Mouse (Mus musculus) thymus, postnatal 25 days (tissue): Measurements from ENCODE around the gene Srebf1.

Experiments used
- DNase-seq: peaks from one replicate; pipeline ENCODE4 v3.0.0; 2022

Gene Srebf1

GRCm38 (mm10) chr11:60202710-60203638 is 19.4 kb downstream of the Srebf1 start:
- DNase-seq = no peak

GRCm38 (mm10) chr11:60200384-60200783 is 22.0 kb downstream of the Srebf1 start:
- no peak for DNase-seq

DNA sequence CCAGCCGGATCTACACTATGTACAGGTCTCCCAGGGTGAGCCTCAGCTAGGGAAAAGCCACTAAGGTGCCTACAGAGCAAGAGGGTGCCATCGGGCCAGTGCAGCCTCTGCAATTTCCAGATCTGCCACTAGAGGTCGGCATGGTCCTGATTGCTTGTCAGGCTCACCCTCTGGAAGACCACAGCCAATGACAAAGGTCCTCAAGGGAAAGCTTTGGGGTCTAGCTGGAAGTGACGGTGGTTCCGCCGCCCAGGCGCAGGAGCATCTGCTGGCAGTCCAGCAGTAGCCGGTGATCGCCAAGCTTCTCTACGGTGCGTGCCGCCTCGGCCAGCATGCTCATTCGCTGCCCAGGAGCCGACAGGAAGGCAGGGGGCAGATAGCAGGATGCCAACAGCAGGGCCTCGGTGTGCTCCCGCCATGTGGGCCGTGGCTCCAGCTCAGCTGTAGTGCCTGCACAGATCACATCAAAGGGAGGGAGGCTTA is 22.6 kb downstream of the Srebf1 start:
- peak; percentile 95 for DNase-seq

- DNase-seq = no peak
Measured at GRCm38 (mm10) chr11:60198651-60199050, 23.7 kb downstream of the Srebf1 start.

DNA sequence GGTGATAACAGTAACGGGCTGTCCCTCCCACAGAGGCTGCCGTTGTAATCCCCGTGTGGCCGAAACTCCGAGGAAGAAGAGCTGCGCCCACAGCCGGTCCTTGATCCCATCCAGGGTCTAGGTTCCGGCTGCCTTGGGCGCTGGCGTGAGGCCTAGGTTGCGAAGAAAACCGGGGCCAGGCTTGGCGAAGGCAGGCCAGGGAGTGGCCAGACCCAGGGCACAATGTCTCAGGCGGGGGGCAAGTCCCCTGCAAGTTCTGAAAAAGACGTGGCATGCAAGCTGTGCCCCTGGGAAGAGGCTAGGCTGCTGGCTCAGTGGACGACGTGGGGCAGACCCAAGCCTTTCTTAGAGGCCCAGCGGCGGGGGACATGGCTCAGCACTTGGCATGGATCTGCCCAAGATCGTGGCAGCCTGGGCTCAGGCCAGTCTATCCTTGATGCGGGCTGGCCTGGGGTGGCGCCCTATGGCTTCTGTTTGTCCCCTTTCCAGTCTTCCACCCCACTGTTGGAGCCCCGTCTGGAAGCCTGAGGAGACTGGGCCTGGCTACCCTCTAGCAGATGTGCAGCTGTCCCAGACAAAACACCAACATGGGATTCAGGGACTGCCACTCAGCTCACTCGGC is 24.3 kb downstream of the Srebf1 start:
- DNase-seq = no peak

DNA sequence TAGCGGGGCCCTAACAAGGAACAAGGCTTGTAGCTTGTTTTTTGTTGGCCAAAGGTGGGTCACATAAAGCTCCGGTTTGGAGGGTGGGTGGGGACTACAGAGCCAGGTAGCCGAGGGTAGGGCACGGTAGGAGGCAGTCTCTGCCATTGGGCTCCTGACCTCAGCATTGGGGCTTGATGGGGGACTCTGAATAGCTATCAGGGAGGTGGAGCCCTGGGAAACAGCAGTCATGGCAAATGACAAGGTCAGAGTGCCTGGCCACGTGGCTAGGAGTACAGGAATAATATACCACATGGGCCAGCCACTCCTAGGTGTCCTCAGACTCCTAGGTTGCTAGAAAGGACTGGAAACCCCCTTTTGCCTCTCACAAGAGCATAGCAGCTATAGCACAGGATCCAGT is 26.0 kb downstream of the Srebf1 start:
- no peak for DNase-seq

- DNase-seq = no peak
Measured at GRCm38 (mm10) chr11:60195108-60195507, 27.3 kb downstream of the Srebf1 start.

GRCm38 (mm10) chr11:60193556-60193955 is 28.8 kb downstream of the Srebf1 start:
- DNase-seq = peak; percentile 8

- peak; percentile 2 for DNase-seq
Measured at GRCm38 (mm10) chr11:60192534-60192933, 29.8 kb downstream of the Srebf1 start.

GRCm38 (mm10) chr11:60190055-60190641 is 32.2 kb downstream of the Srebf1 start:
- peak; percentile 1 for DNase-seq

DNA sequence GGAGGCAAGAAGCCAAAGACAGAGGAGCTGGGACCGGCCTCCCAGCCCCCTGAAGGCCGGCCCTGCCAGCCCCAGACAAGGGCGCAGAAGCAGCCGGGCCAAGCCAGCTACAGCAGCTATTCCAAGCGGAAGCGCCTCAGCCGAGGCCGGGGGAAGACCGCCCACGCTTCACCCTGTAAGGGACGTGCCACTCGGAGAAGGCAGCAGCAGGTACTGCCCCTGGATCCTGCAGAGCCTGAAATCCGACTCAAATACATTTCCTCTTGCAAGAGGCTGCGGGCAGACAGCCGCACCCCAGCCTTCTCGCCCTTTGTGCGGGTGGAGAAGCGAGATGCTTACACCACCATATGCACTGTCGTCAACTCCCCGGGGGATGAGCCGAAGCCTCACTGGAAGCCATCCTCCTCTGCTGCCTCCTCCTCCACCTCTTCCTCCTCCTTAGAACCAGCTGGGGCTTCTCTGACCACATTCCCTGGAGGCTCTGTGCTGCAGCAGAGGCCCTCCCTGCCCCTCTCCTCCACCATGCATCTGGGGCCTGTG is 32.8 kb downstream of the Srebf1 start:
- DNase-seq = peak; percentile 6

- peak; percentile 42 for DNase-seq
Measured at GRCm38 (mm10) chr11:60188275-60188853, 34.0 kb downstream of the Srebf1 start.

- no peak for DNase-seq
Measured at GRCm38 (mm10) chr11:60187070-60187469, 35.3 kb downstream of the Srebf1 start.

- peak; percentile 47 for DNase-seq
Measured at GRCm38 (mm10) chr11:60185396-60186231, 36.8 kb downstream of the Srebf1 start.

DNA sequence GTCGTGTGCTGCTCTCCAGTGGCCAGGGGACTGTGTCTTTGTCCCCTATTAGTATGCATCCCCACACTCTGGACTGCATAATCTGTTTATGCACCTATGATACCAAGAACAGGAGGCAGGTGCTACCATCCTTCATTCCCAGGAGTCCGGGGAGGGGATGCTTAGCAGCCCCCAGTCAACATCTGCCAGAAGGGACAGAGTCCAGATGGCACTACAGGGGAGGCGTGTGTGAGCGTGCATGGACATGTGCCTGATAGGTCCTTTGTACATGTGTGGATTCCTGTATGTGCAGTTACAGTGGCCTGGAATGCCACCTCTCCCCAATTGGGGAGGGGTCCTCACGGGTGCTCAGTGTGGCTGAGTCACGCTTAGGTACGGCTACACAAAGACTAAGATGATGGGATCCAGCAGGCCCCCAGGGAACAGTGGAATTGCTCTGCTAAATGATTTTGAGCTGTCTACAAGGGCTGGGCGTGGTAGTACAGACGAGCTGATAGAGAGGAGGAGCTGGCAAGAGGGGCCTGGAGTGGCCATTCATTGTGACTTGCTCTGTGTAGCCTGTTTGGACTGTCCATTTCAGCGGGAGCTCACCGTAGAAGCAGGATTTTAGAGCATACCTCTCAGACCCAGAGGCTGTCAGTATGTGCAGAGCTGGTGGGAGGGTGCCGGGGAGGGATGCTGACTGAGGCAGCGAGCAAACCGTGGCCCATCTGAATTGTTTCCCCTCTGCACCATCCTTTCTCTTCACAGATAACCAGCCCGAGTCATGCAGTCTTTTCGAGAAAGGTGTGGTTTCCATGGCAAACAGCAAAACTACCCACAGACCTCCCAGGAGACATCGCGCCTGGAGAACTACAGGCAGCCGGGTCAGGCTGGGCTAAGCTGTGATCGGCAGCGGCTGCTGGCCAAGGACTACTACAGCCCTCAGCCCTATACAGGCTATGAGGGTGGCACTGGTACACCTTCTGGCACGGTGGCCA is 37.7 kb downstream of the Srebf1 start:
- DNase-seq = peak; percentile 41

GRCm38 (mm10) chr11:60182741-60183140 is 39.6 kb downstream of the Srebf1 start:
- DNase-seq = no peak

DNA sequence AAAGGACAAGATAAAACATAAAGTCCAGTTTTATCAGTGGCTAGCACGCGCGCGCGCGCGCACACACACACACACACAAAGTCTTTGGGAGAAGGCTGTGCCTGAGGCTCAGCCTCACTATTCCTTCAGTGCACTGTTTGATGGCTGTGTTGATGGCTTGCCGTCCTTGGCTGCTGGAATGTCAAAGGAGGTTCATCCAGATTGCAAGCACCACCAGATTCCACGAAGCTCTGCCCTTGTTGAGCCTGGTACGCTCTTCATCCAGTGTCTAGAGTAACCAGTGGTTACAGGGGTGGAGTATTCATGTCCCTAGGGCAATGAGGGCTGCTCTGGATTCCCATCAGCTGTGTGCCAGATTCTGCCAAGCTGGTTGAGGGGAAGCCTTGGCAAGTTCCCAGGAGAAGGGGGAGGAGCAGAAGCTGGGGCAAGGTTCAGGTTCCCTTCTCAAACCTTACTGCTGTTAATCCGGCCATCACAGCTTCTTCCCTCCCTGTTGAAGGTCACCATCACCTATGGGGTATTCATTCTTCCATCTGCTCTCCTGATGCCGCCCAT is 40.2 kb downstream of the Srebf1 start:
- DNase-seq = no peak

- DNase-seq = no peak
Measured at GRCm38 (mm10) chr11:60178506-60178905, 43.9 kb downstream of the Srebf1 start.

- DNase-seq = no peak
Measured at GRCm38 (mm10) chr11:60178005-60178404, 44.4 kb downstream of the Srebf1 start.

- peak; percentile 46 for DNase-seq
Measured at GRCm38 (mm10) chr11:60176975-60177657, 45.3 kb downstream of the Srebf1 start.
